Mouse (Mus musculus) myocyte (in vitro differentiated cells): Measurements from ENCODE around the gene Htr1b. TPM values are rescaled to one million over a fixed set of nuclear protein-coding genes. Genes with fewer than 3 reads are reported as not detected.

Experiments
- H3K27me3 ChIP-seq: one replicate; pipeline ENCODE4 v1.6.1; 2011; ENCODE audit not compliant: control insufficient read depth, insufficient read depth, insufficient read length
- H3K36me3 ChIP-seq: one replicate; pipeline ENCODE4 v1.6.1; 2011; ENCODE audit not compliant: control insufficient read depth, insufficient read depth
- H3K4me2 ChIP-seq: one replicate; pipeline ENCODE4 v1.6.1; 2011; ENCODE audit warnings: low read depth, control low read depth
- H3K4me3 ChIP-seq: one replicate; pipeline ENCODE4 v1.5.1; 2011; ENCODE audit warnings: mild to moderate bottlenecking, control low read depth, moderate library complexity
- H3K79me2 ChIP-seq: one replicate; pipeline ENCODE4 v1.6.1; 2011; ENCODE audit not compliant: control insufficient read depth, insufficient read depth
- H3ac ChIP-seq: one replicate; pipeline ENCODE4 v1.6.1; 2011; ENCODE audit not compliant: control insufficient read depth, insufficient read length
- CEBPB ChIP-seq: IDR thresholded peaks from 2 replicates; pipeline ENCODE4 v1.6.1; 2011; ENCODE audit warnings: mild to moderate bottlenecking, moderate library complexity; ENCODE audit not compliant: poor library complexity, insufficient read depth, severe bottlenecking
- E2F4 ChIP-seq: IDR thresholded peaks from one replicate; pipeline ENCODE4 v1.6.1; 2011; ENCODE audit warnings: mild to moderate bottlenecking, control low read depth, moderate library complexity; ENCODE audit not compliant: insufficient read depth
- MAX ChIP-seq: IDR thresholded peaks from one replicate; pipeline ENCODE4 v1.6.1; 2011; ENCODE audit warnings: low read depth, mild to moderate bottlenecking, control low read depth
- MYOD1 ChIP-seq, 3 experiments: IDR thresholded peaks; one replicate each; pipeline ENCODE4 v1.6.1; 2011; ENCODE audit warnings: control low read depth in 2 of 3, low read depth in 2 of 3, mild to moderate bottlenecking in 2 of 3, moderate library complexity in 1 of 3; ENCODE audit not compliant: insufficient read length in 2 of 3, control insufficient read depth in 1 of 3
- MYOG ChIP-seq, 3 experiments: IDR thresholded peaks; one replicate each; pipeline ENCODE4 v1.6.1; 2011; ENCODE audit warnings: control low read depth in 2 of 3, low read depth in 2 of 3, mild to moderate bottlenecking in 2 of 3; ENCODE audit not compliant: insufficient read length in 2 of 3, control insufficient read depth in 1 of 3, insufficient read depth in 1 of 3
- POLR2A ChIP-seq: IDR thresholded peaks from one replicate; pipeline ENCODE4 v1.6.1; 2011; ENCODE audit warnings: low read depth, mild to moderate bottlenecking, control low read depth, moderate library complexity; ENCODE audit not compliant: insufficient read length
- POLR2AphosphoS2 ChIP-seq: IDR thresholded peaks from one replicate; pipeline ENCODE4 v1.6.1; 2011; ENCODE audit warnings: low read depth, control low read depth; ENCODE audit not compliant: insufficient read length
- REST ChIP-seq: IDR thresholded peaks from one replicate; pipeline ENCODE4 v1.6.1; 2011; ENCODE audit warnings: mild to moderate bottlenecking, control low read depth, moderate library complexity; ENCODE audit not compliant: insufficient read depth, insufficient read length
- SRF ChIP-seq: IDR thresholded peaks from one replicate; pipeline ENCODE4 v1.6.1; 2011; ENCODE audit warnings: low read depth; ENCODE audit not compliant: control insufficient read depth, insufficient read length
- TCF12 ChIP-seq: IDR thresholded peaks from one replicate; pipeline ENCODE4 v1.6.1; 2011; ENCODE audit warnings: mild to moderate bottlenecking, control low read depth; ENCODE audit not compliant: poor library complexity, insufficient read depth, severe bottlenecking
- TCF3 ChIP-seq: IDR thresholded peaks from one replicate; pipeline ENCODE4 v1.6.1; 2011; ENCODE audit warnings: low read depth, control low read depth; ENCODE audit not compliant: insufficient read length
- USF1 ChIP-seq: IDR thresholded peaks from one replicate; pipeline ENCODE4 v1.6.1; 2011; ENCODE audit warnings: low read depth, mild to moderate bottlenecking, control low read depth, moderate library complexity
- polyA plus RNA-seq: library from polyadenylated mRNA; unstranded; fragments of >200 nt; fragmentation: generic; extraction: Trizol; gene quantifications from one replicate; pipeline ENCODE4 v1.2.1, GENCODE M21; 2012; ENCODE audit warnings: missing spikeins

The Htr1b gene
- polyA plus RNA-seq, 1 experiment, result 2.4 TPM

- Histone ChIP-seq H3K27me3 (no peaks in the 10 kb centered on the region), H3K4me3 (no peak overlapping the region), H3ac (no peak overlapping the region), H3K4me2 (peak overlapping the region; percentile 52), H3K79me2 (no peaks in the 10 kb centered on the region), H3K36me3 (no peaks in the 10 kb centered on the region)
- TF ChIP-seq MYOG (IDR thresholded peaks at IDR 0.05; ENCODE audit: control insufficient read depth in 1 of 3, insufficient read depth in 1 of 3, insufficient read length in 2 of 3, low read depth in 2 of 3) (no peak), TCF3 (no peak), E2F4 (no peak), MYOD1 (IDR thresholded peaks at IDR 0.05; ENCODE audit: control insufficient read depth in 1 of 3, insufficient read length in 2 of 3, low read depth in 2 of 3) (no peak), POLR2AphosphoS2 (no peak), TCF12 (no peak), MAX (no peak), POLR2A (no peak), SRF (no peak), USF1 (no peak), CEBPB (no peak), REST (no peak)
Observed at GRCm38 (mm10) chr9:81622873-81623272, 10.8 kb downstream of the Htr1b start.

GRCm38 (mm10) chr9:81611022-81611421 lies 22.6 kb downstream of the Htr1b start:
- Histone ChIP-seq H3K4me3 (no peak overlapping the region), H3K79me2 (no peaks in the 10 kb centered on the region), H3K36me3 (no peaks in the 10 kb centered on the region), H3ac (no peak overlapping the region), H3K4me2 (no peak overlapping the region), H3K27me3 (no peaks in the 10 kb centered on the region)
- TF ChIP-seq CEBPB, result peak; percentile 93
- TF ChIP-seq POLR2AphosphoS2, result no peak

Other genes with a start within 250 kb of the Htr1b start
- 0.90 TPM for gene Mei4, start 229.8 kb upstream of the Htr1b start, polyA plus RNA-seq